Mouse (Mus musculus) induced T-regulatory cell, adult 2 months (primary cell): Measurements from ENCODE around the gene Faim.
A peak's percentile ranks its signal among the peaks of the same experiment; 100 is the strongest.

Experiments
- DNase-seq: peaks from one replicate; pipeline ENCODE4 v3.0.0-alpha.2; 2012; ENCODE audit warnings: low read depth

Faim gene

GRCm38 (mm10) chr9:98985800-98986475, at the start of gene Faim:
Gene Faim (plus strand): TSS chr9:98986373.
- DNase-seq = peak; percentile 100

DNA sequence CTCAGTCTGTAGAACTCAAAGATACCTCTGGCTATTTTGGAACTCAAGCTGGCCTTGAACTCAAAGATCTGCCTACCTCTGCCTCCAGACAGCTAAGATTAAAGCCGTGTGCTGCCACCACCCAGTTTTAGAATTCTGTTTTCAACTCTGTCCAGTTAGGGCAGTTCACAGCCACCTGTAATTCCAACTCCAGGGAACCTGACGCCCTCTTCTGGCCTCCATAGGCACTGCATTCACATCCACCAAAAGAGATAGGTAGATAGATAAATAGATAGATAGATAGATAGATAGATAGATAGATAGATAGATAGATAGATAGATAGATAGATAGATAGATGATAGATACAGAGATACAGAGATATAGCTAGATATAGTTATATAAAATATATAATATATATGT, 46.9 kb upstream of the Faim start:
- peak; percentile 5 for DNase-seq

DNA sequence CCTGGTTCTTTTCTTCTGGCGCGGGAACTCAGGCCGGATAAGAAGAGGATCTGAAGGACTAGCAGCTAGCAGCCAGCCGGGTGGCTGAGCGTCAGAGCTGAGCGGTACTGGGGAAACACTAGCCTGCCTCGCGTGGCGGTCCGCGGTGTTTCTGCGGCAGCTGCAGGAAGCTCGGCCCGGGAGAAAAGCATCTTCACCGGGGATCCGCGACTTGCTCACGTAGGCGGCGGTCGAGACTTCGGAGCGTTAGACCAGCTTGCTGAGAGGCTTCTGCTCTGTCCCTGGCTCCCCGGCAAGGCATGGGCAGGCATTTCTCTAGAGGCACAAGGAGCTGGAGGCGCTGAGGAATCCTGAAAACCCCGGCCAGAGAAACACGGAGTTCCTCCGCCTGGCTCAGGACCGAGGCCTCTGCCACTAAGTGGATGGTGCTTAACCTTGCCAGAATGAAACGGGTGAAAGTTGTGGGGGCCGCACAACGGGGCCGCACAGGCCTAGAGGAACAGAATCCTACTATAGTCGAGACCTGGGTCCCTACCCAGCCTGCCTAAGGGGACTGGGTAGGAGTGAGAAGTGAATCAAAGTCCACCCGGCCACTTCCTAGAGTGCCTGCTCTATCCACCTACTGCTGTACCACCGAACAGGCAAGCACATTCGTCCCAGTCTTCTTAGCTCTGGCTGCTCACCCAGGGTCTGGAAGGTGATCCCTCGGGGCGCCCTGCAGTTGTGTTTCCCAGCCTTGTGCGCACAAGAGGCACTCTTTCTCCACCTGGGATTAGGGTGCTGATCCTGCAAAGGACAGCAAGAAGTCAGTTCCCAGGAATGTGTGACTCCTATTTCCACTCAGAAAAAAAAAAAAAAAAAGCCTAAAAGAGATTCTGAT, 33.8 kb upstream of the Faim start:
- DNase-seq = peak; percentile 27

DNA sequence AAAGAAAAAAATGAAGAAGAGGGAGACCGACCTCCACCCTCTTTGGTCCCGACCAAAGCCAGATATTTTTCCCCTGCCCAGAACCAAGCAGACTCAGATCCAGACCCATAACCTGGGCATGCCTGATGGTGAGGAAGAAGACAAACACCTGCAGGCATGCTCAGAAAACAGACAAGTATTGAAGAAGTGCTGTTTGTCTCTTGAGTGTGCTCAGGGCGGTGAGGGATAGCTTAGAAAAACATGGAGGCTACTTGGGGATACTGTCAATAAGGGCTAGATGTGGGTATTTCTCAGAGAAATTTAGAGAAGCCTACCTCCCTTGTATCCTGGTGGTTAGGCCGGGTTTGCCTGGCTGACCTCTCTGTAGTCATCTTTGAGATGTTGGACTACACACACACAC, 32.9 kb upstream of the Faim start:
- DNase-seq = no peak

- no peak for DNase-seq
Observed at GRCm38 (mm10) chr9:98953830-98954229, 32.3 kb upstream of the Faim start.

DNA sequence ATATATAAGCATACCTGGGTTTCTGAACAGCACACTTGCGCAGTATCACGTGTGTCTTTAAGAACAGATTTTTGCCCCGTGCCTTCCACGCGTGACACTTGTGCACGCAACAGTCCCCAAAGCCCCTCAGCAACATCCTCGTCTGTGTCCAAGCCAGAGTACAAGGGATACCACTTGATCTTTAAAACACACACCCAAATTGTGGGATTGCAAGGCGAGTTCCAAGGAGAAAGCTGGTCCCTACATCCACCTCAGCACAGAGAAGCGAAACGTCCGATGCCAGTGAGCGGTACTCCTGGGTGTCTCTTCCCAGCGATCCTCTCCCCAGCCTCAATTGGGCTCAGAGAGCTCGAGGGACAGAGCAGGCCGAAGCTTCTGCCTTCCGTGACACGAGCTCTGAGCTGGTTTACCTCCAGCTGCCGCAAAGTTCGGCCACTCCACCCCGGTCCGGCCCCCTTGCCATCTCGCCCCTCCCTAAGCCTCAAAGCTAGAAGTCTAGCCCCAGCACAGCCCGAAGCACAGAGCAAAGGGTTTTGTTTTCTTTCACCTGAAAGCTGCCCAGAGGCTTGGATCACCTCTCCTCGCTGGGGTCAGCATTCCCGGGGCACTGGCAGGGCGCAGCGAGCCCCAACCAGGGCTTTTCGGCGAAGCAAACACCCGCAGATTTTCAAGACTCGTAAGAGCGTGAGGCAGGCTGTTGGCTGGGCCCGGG, 31.6 kb upstream of the Faim start:
- no peak for DNase-seq

DNA sequence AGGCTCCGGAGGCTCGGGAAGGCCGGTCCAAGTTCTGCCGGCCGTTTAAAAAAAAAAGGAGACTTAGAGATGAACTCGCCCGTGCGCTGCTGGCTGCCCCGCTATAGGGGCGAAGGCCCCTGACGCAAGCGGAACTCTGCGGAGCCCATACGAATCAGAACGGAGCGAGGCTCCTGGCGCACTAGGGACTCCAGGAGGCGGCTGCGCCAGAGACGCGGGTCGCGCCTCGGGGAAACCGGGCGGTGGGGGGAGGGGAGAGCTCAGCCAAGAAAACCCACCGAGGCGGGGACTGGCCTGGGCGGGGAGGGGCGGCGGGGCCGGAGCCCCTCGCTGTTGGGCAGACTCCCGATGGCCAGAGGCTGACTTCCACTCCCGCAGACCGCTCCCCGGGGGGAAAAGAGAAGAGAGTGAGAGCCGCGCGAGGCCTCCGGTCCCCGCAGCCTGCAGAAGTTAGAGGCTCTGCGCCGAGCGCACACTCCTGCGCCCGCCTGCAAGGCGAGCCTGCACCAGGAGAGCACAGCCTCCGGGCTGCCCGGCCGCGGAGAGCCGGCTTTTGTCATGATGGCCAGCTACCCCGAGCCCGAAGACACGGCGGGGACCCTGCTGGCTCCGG, 31.0 kb upstream of the Faim start, which contains the start of gene Foxl2:
Gene Foxl2 (plus strand): TSS at position 186 of the 613 bp plus-strand sequence.
- no peak for DNase-seq

DNA sequence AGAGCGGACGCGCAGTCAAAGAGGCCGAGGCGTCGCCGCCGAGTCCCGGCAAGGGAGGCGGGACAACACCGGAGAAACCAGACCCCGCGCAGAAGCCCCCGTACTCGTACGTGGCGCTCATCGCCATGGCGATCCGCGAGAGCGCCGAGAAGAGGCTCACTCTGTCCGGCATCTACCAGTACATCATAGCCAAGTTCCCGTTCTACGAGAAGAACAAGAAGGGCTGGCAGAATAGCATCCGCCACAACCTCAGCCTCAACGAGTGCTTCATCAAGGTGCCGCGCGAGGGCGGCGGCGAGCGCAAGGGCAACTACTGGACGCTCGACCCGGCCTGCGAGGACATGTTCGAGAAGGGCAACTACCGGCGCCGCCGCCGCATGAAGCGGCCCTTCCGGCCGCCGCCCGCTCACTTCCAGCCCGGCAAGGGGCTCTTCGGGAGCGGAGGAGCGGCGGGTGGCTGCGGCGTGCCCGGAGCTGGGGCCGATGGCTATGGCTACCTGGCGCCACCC, 30.4 kb upstream of the Faim start:
- DNase-seq = peak; percentile 39

DNA sequence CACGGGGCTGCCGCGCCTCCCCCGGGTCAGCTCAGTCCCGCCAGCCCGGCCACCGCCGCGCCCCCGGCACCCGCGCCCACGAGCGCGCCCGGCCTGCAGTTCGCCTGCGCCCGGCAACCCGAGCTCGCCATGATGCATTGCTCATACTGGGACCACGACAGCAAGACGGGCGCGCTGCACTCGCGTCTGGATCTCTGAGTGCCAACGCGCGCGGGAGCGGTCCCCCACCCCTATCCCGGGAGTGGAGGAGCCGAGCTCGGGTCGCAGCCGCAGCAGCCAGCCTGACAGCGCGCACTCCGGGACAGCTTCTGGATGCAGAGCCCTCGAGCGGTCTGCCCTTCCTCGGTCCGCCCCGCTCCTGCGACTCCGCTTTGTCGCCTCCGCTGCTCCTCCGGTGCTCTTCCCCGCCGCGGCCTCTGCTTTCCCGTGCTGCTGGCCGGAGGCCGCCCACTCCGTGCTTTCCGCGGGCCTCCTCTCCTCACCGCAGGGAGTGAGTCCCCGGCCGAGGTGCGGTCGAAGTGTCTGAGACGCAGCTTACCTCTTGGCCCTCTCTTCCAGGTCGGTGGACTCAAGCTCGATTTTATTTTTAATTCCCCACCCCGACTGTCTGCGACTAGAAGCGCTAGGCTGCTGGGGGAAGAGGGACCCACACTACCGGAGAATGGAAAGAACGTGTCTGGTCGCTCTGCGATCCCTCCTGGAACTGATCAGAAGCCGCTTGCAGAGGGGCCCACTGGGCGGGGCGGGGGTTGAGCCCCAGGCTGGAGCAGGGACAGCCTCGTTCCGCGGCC, 29.4 kb upstream of the Faim start:
- DNase-seq = peak; percentile 29

GRCm38 (mm10) chr9:98957751-98958351, 28.3 kb upstream of the Faim start:
- DNase-seq = no peak

DNA sequence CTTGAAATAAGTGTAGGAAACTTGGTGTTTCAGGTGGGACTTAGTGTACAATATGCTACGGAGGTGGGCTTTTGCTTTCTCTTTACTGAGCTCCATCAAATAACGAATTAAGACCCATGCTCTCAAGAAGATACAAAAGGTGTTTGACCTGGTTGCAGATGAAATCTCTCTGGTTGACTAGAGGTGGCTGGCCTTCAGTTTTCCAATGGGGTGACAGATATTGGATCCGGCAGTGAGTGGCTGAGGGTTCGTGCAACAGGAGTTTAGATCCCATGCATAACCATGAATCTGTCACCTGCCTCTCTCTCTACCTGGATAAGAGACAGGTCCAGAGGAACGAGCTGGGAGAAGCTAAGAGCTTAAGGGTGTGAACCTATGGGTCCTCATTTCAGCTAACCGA, 27.5 kb upstream of the Faim start:
- DNase-seq = no peak

DNA sequence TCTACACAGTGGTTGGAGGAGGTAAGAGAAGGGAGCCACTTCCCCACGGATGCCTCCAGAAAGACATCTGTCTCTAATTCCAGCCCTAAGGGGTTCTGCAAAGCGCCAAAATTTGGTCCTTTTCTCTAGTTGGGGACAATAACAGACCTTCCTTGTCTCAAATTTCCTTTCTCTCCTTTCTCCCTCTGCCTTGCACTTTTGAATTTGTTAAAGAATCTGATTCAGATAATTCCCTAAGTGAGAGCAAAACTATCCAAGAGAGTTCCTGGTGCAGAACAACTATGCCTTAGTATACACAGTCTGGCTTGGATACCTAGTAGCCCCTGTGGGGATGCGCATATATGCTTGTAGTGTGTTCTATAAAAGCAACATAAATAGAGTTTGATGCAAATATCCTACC, 26.3 kb upstream of the Faim start:
- peak; percentile 1 for DNase-seq

DNA sequence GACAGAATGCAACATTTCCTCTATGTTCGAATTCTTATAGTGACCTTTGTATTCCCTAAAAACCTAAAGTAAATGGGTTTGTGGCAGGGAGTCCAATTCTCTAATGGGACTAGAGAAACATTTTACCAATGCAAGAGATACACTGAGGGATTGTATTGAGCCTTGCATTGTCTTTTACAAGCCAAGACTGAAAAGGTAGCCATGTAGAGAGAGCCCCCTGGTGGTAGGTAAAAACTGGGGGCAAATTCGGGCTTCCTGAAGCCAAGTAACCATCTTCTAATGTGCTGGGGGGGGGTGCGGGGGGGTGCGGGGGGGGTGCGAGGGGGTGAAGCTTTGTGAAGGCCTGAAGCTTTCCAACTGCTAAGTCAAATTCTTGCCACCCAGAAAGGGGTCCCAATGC, 25.8 kb upstream of the Faim start:
- peak; percentile 39 for DNase-seq

- DNase-seq = peak; percentile 3
Observed at GRCm38 (mm10) chr9:98961591-98962477, 24.3 kb upstream of the Faim start.

GRCm38 (mm10) chr9:98962478-98963142, 23.6 kb upstream of the Faim start:
- DNase-seq = peak; percentile 2

- peak; percentile 4 for DNase-seq
Observed at GRCm38 (mm10) chr9:98963661-98964060, 22.5 kb upstream of the Faim start.

GRCm38 (mm10) chr9:98965084-98965483, 21.1 kb upstream of the Faim start:
- peak; percentile 30 for DNase-seq

DNA sequence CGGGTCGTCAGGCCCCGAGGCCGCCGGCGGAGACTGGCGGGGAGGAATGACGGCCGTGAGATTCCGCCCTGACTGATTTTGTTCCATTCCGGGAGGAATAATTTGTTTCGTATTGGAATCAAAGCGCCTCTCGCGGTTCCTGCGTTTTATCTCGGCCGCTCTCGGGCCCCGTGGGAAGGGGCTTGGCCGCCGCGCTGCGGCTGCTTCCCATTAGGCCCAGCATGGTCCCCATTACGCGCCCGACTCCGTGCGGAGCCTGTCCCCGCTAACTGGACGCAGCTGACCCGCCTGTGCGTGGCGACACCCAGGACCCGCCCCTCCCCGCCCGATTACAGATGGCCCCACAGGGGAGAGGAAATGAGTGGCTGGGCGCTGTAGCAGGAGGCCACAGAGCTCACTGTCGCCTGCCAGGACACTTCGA, 13.1 kb upstream of the Faim start:
- DNase-seq = no peak

- no peak for DNase-seq
Observed at GRCm38 (mm10) chr9:98973561-98973960, 12.6 kb upstream of the Faim start.
